Mouse (Mus musculus) brown adipose tissue, adult 24 weeks (tissue): ENCODE measurements around the gene Ccnb1ip1. TPM values are rescaled to one million over a fixed set of nuclear protein-coding genes. Genes with fewer than 3 reads are reported as not detected.

Experiments
- polyA plus RNA-seq: library from polyadenylated mRNA; stranded (reverse); fragments of >200 nt; gene quantifications from 2 replicates; pipeline ENCODE4 v1.2.4, GENCODE M21; 2012; ENCODE audit not compliant: missing spikeins, insufficient read depth, insufficient read length

Ccnb1ip1 gene
- polyA plus RNA-seq, 1 experiment, result not detected

Other genes starting within 250 kb of the Ccnb1ip1 start
- not detected in 2 replicates for gene Olfr744, start 192.9 kb downstream of the Ccnb1ip1 start, polyA plus RNA-seq
- gene Olfr745, start 168.3 kb downstream of the Ccnb1ip1 start, polyA plus RNA-seq, result not detected in 2 replicates
- not detected in 2 replicates for gene Olfr746, start 160.6 kb downstream of the Ccnb1ip1 start, polyA plus RNA-seq
- not detected in 2 replicates for gene Olfr747, start 114.5 kb downstream of the Ccnb1ip1 start, polyA plus RNA-seq
- not detected in 2 replicates for gene Olfr748, start 100.4 kb downstream of the Ccnb1ip1 start, polyA plus RNA-seq
- not detected in 2 replicates for gene Olfr749, start 62.6 kb downstream of the Ccnb1ip1 start, polyA plus RNA-seq
- gene Ttc5, start 22.2 kb downstream of the Ccnb1ip1 start, polyA plus RNA-seq, result 11.1 and 15.2 TPM in 2 replicates
- 12.6 and 13.2 TPM in 2 replicates for gene Parp2, start 109 bp upstream of the Ccnb1ip1 start, polyA plus RNA-seq
- 29.1 and 29.6 TPM in 2 replicates for gene Tep1, start 62.8 kb upstream of the Ccnb1ip1 start, polyA plus RNA-seq
- gene Klhl33, start 89.8 kb upstream of the Ccnb1ip1 start, polyA plus RNA-seq, result 0.32 and 1.4 TPM in 2 replicates
- 59.2 and 66.9 TPM in 2 replicates for gene Osgep, start 117.2 kb upstream of the Ccnb1ip1 start, polyA plus RNA-seq
- 31.0 and 35.3 TPM in 2 replicates for gene Apex1, start 117.2 kb upstream of the Ccnb1ip1 start, polyA plus RNA-seq
- 44.2 and 46.1 TPM in 2 replicates for gene Pip4p1, start 123.1 kb upstream of the Ccnb1ip1 start, polyA plus RNA-seq
- 84.3 and 92.4 TPM in 2 replicates for gene Pnp, start 123.3 kb upstream of the Ccnb1ip1 start, polyA plus RNA-seq
- 11.9 and 19.3 TPM in 2 replicates for gene Gm49342, start 136.8 kb upstream of the Ccnb1ip1 start, polyA plus RNA-seq
- gene Pnp2, start 148.3 kb upstream of the Ccnb1ip1 start, polyA plus RNA-seq, result 3.5 and 5.1 TPM in 2 replicates
- gene Rnase10, start 200.0 kb upstream of the Ccnb1ip1 start, polyA plus RNA-seq, result 0.91 TPM in 1 of 2 replicates, not detected in the other
- not detected in 2 replicates for gene Rnase9, start 234.1 kb upstream of the Ccnb1ip1 start, polyA plus RNA-seq
- gene Rnase11, start 242.4 kb upstream of the Ccnb1ip1 start, polyA plus RNA-seq, result not detected in 2 replicates
- gene Rnase12, start 249.9 kb upstream of the Ccnb1ip1 start, polyA plus RNA-seq, result not detected in 2 replicates